Mouse (Mus musculus): ENCODE data around the gene B3galt4.

B3galt4 gene

GRCm38 (mm10) chr17:33968927-33969326 is 17.6 kb upstream of the B3galt4 start:
- in situ Hi-C loops (cut with MboI, MseI), result no loop called here

GRCm38 (mm10) chr17:33968489-33968888 is 17.2 kb upstream of the B3galt4 start:
- in situ Hi-C loops (cut with MboI, MseI), result no loop called here

GRCm38 (mm10) chr17:33965846-33966550 is 14.7 kb upstream of the B3galt4 start:
- in situ Hi-C loops (cut with MboI, MseI), result no loop called here

- in situ Hi-C loops (cut with MboI, MseI), result no loop called here
Measured at GRCm38 (mm10) chr17:33965082-33965845, 14.0 kb upstream of the B3galt4 start.

- in situ Hi-C loops (cut with MboI, MseI), result no loop called here
Measured at GRCm38 (mm10) chr17:33962876-33963275, 11.6 kb upstream of the B3galt4 start.

- in situ Hi-C loops (cut with MboI, MseI), result loop anchor here (5.0 kb wide), 1 partner anchor 62 kb away; the partner anchor contains the start of gene Ring1
Measured at GRCm38 (mm10) chr17:33959948-33960347, 8.7 kb upstream of the B3galt4 start.

GRCm38 (mm10) chr17:33959135-33959534 is 7.8 kb upstream of the B3galt4 start:
- in situ Hi-C loops (cut with MboI, MseI), result loop anchor here (5.0 kb wide), 1 partner anchor 63 kb away; the partner anchor contains the start of gene Ring1

- in situ Hi-C loops (cut with MboI, MseI), result loop anchor here (5.0 kb wide), 1 partner anchor 64 kb away; the partner anchor contains the start of gene Ring1
Measured at GRCm38 (mm10) chr17:33958451-33958850, 7.2 kb upstream of the B3galt4 start.

GRCm38 (mm10) chr17:33957493-33957892 is 6.2 kb upstream of the B3galt4 start:
- in situ Hi-C loops (cut with MboI, MseI), result loop anchor here (5.0 kb wide), 1 partner anchor 65 kb away; the partner anchor contains the start of gene Ring1

GRCm38 (mm10) chr17:33956336-33956735 is 5.0 kb upstream of the B3galt4 start:
- in situ Hi-C loops (cut with MboI, MseI), result loop anchor here (5.0 kb wide), 1 partner anchor 66 kb away; the partner anchor contains the start of gene Ring1

GRCm38 (mm10) chr17:33955555-33956214 is 4.4 kb upstream of the B3galt4 start, which contains the start of the genes Vps52 and Rps18:
Vps52 (plus strand) TSS chr17:33955812.
Rps18 (minus strand) TSS chr17:33956001.
- in situ Hi-C loops (cut with MboI, MseI), result loop anchor here (5.0 kb wide), 1 partner anchor 67 kb away; the partner anchor contains the start of gene Ring1

GRCm38 (mm10) chr17:33954646-33955554 is 3.6 kb upstream of the B3galt4 start:
- in situ Hi-C loops (cut with MboI, MseI), result loop anchor here (5.0 kb wide), 2 partner anchors 42 to 67 kb away; partner anchors contain the start of gene Ring1

GRCm38 (mm10) chr17:33953961-33954565 is 2.8 kb upstream of the B3galt4 start:
- in situ Hi-C loops (cut with MboI, MseI), result loop anchor here (5.0 kb wide), 1 partner anchor 43 kb away; no protein-coding TSS in a partner anchor

GRCm38 (mm10) chr17:33953310-33953709 is 2.0 kb upstream of the B3galt4 start:
- in situ Hi-C loops (cut with MboI, MseI), result loop anchor here (5.0 kb wide), 1 partner anchor 44 kb away; no protein-coding TSS in a partner anchor

GRCm38 (mm10) chr17:33952879-33953278 is 1.6 kb upstream of the B3galt4 start:
- in situ Hi-C loops (cut with MboI, MseI), result loop anchor here (5.0 kb wide), 1 partner anchor 44 kb away; no protein-coding TSS in a partner anchor

- in situ Hi-C loops (cut with MboI, MseI), result loop anchor here (5.0 kb wide), 1 partner anchor 45 kb away; no protein-coding TSS in a partner anchor
Measured at GRCm38 (mm10) chr17:33952015-33952414, 727 bp upstream of the B3galt4 start.

- in situ Hi-C loops (cut with MboI, MseI), result loop anchor here (5.0 kb wide), 1 partner anchor 47 kb away; no protein-coding TSS in a partner anchor
Measured at GRCm38 (mm10) chr17:33950131-33950625, 1.1 kb downstream of the B3galt4 start.

- in situ Hi-C loops (cut with MboI, MseI), result no loop called here
Measured at GRCm38 (mm10) chr17:33948905-33949537, 2.3 kb downstream of the B3galt4 start.
